Mouse (Mus musculus): Measurements from ENCODE around the gene Magi1. TPM values are rescaled to one million over a fixed set of nuclear protein-coding genes. Genes with fewer than 3 reads are reported as not detected.

Gene Magi1
- polyA plus RNA-seq, 1 experiment from 2014 or later, result 9.2 TPM

GRCm38 (mm10) chr6:94045180-94045579, 238.5 kb downstream of the Magi1 start:
- no peak overlapping the region for H3K4me3 ChIP-seq (ENCODE audit: low read depth, low read length)
- 75% methylated on average over 4 of the region's 4 CpGs for WGBS (ENCODE audit: insufficient replicate concordance)
- H3K9me3 ChIP-seq (replicated peaks; ENCODE audit: control insufficient read depth, low read length), result no peaks in the 10 kb centered on the region
- 0 out of 2 replicates have a peak, but pooled peaks cover 2% of the 10 kb centered on the region for H3K36me3 ChIP-seq (ENCODE audit: control insufficient read depth, insufficient read depth, low read length)
- no peaks in the 10 kb centered on the region for H3K27me3 ChIP-seq (ENCODE audit: control insufficient read depth, insufficient read depth, low read length)
- H3K9ac ChIP-seq (ENCODE audit: low read depth, low read length), result no peak overlapping the region
- H3K4me1 ChIP-seq (ENCODE audit: control insufficient read depth, insufficient read depth, low read length), result peaks cover 12% of the 10 kb centered on the region
- H3K4me2 ChIP-seq, result no peak overlapping the region
- H3K27ac ChIP-seq (ENCODE audit: low read depth, low read length), result no peak overlapping the region
- ATAC-seq (replicated peaks; ENCODE audit: insufficient number of reproducible peaks, low FRiP score, low TSS enrichment), result no peak

GRCm38 (mm10) chr6:94043461-94043860, 240.3 kb downstream of the Magi1 start:
- 80% methylated on average over 7 of the region's 7 CpGs for WGBS (ENCODE audit: insufficient replicate concordance)
- Histone ChIP-seq H3K9me3 (replicated peaks; ENCODE audit: control insufficient read depth, low read length) (0 out of 2 replicates have a peak, but pooled peaks cover 2% of the 10 kb centered on the region), H3K36me3 (ENCODE audit: control insufficient read depth, insufficient read depth, low read length) (0 out of 2 replicates have a peak, but pooled peaks cover 2% of the 10 kb centered on the region), H3K27me3 (ENCODE audit: control insufficient read depth, insufficient read depth, low read length) (no peaks in the 10 kb centered on the region), H3K9ac (ENCODE audit: low read depth, low read length) (no peak overlapping the region), H3K27ac (ENCODE audit: low read depth, low read length) (no peak overlapping the region), H3K4me3 (ENCODE audit: low read depth, low read length) (no peak overlapping the region), H3K4me1 (ENCODE audit: control insufficient read depth, insufficient read depth, low read length) (peaks cover 12% of the 10 kb centered on the region), H3K4me2 (no peak overlapping the region)
- ATAC-seq (replicated peaks; ENCODE audit: insufficient number of reproducible peaks, low FRiP score, low TSS enrichment), result no peak

GRCm38 (mm10) chr6:94040093-94040492, 243.6 kb downstream of the Magi1 start:
- Histone ChIP-seq H3K9me3 (replicated peaks; ENCODE audit: control insufficient read depth, low read length) (0 out of 2 replicates have a peak, but pooled peaks cover 2% of the 10 kb centered on the region), H3K9ac (ENCODE audit: low read depth, low read length) (no peak overlapping the region), H3K4me1 (ENCODE audit: control insufficient read depth, insufficient read depth, low read length) (peaks cover 9% of the 10 kb centered on the region), H3K4me3 (ENCODE audit: low read depth, low read length) (no peak overlapping the region), H3K36me3 (ENCODE audit: control insufficient read depth, insufficient read depth, low read length) (no peaks in the 10 kb centered on the region), H3K27ac (ENCODE audit: low read depth, low read length) (no peak overlapping the region), H3K27me3 (ENCODE audit: control insufficient read depth, insufficient read depth, low read length) (no peaks in the 10 kb centered on the region), H3K4me2 (no peak overlapping the region)
- no peak for ATAC-seq (replicated peaks; ENCODE audit: insufficient number of reproducible peaks, low FRiP score, low TSS enrichment)
- 54% methylated on average over 2 of the region's 2 CpGs for WGBS (ENCODE audit: insufficient replicate concordance)

- 88% methylated on average over 3 of the region's 3 CpGs for WGBS (ENCODE audit: insufficient replicate concordance)
Observed at GRCm38 (mm10) chr6:94038897-94039296, 244.8 kb downstream of the Magi1 start.

GRCm38 (mm10) chr6:94036554-94036953, 247.2 kb downstream of the Magi1 start:
- H3K36me3 ChIP-seq (ENCODE audit: control insufficient read depth, insufficient read depth, low read length), result no peaks in the 10 kb centered on the region
- H3K4me3 ChIP-seq (ENCODE audit: low read depth, low read length), result no peak overlapping the region
- no peak overlapping the region for H3K27ac ChIP-seq (ENCODE audit: low read depth, low read length)
- 69% methylated on average over 7 of the region's 7 CpGs for WGBS (ENCODE audit: insufficient replicate concordance)
- 0 out of 2 replicates have a peak, but pooled peaks cover 2% of the 10 kb centered on the region for H3K9me3 ChIP-seq (replicated peaks; ENCODE audit: control insufficient read depth, low read length)
- no peak for ATAC-seq (replicated peaks; ENCODE audit: insufficient number of reproducible peaks, low FRiP score, low TSS enrichment)
- H3K9ac ChIP-seq (ENCODE audit: low read depth, low read length), result no peak overlapping the region
- no peaks in the 10 kb centered on the region for H3K27me3 ChIP-seq (ENCODE audit: control insufficient read depth, insufficient read depth, low read length)
- H3K4me2 ChIP-seq, result no peak overlapping the region
- no peaks in the 10 kb centered on the region; the same call in 1 of the 2 replicates for H3K4me1 ChIP-seq (ENCODE audit: control insufficient read depth, insufficient read depth, low read length)

More at GRCm38 (mm10) chr6:94038897-94039296, 244.8 kb downstream of the Magi1 start:
- Histone ChIP-seq H3K9ac (ENCODE audit: low read depth, low read length) (no peak overlapping the region), H3K36me3 (ENCODE audit: control insufficient read depth, insufficient read depth, low read length) (no peaks in the 10 kb centered on the region), H3K27ac (ENCODE audit: low read depth, low read length) (no peak overlapping the region), H3K4me3 (ENCODE audit: low read depth, low read length) (no peak overlapping the region), H3K4me2 (no peak overlapping the region), H3K9me3 (replicated peaks; ENCODE audit: control insufficient read depth, low read length) (0 out of 2 replicates have a peak, but pooled peaks cover 2% of the 10 kb centered on the region), H3K27me3 (ENCODE audit: control insufficient read depth, insufficient read depth, low read length) (no peaks in the 10 kb centered on the region), H3K4me1 (ENCODE audit: control insufficient read depth, insufficient read depth, low read length) (peaks cover 9% of the 10 kb centered on the region)
- no peak for ATAC-seq (replicated peaks; ENCODE audit: insufficient number of reproducible peaks, low FRiP score, low TSS enrichment)

- H3K4me3 ChIP-seq (ENCODE audit: low read depth, low read length), result no peak overlapping the region
- H3K4me1 ChIP-seq (ENCODE audit: control insufficient read depth, insufficient read depth, low read length), result no peaks in the 10 kb centered on the region
- no peaks in the 10 kb centered on the region for H3K9me3 ChIP-seq (replicated peaks; ENCODE audit: control insufficient read depth, low read length)
- ATAC-seq (replicated peaks; ENCODE audit: insufficient number of reproducible peaks, low FRiP score, low TSS enrichment), result no peak
- WGBS (ENCODE audit: insufficient replicate concordance), result 90% methylated on average over 9 of the region's 9 CpGs
- 0 out of 2 replicates have a peak, but pooled peaks cover 2% of the 10 kb centered on the region for H3K36me3 ChIP-seq (ENCODE audit: control insufficient read depth, insufficient read depth, low read length)
- H3K4me2 ChIP-seq, result no peak overlapping the region
- no peaks in the 10 kb centered on the region for H3K27me3 ChIP-seq (ENCODE audit: control insufficient read depth, insufficient read depth, low read length)
- no peak overlapping the region for H3K27ac ChIP-seq (ENCODE audit: low read depth, low read length)
- H3K9ac ChIP-seq (ENCODE audit: low read depth, low read length), result no peak overlapping the region
Observed at GRCm38 (mm10) chr6:94026361-94026760, 257.4 kb downstream of the Magi1 start.

GRCm38 (mm10) chr6:94022437-94022836, 261.3 kb downstream of the Magi1 start:
- no peaks in the 10 kb centered on the region for H3K4me1 ChIP-seq (ENCODE audit: control insufficient read depth, insufficient read depth, low read length)
- H3K9ac ChIP-seq (ENCODE audit: low read depth, low read length), result no peak overlapping the region
- 58% methylated on average over 5 of the region's 5 CpGs for WGBS (ENCODE audit: insufficient replicate concordance)
- no peaks in the 10 kb centered on the region for H3K9me3 ChIP-seq (replicated peaks; ENCODE audit: control insufficient read depth, low read length)
- no peaks in the 10 kb centered on the region for H3K36me3 ChIP-seq (ENCODE audit: control insufficient read depth, insufficient read depth, low read length)
- H3K27me3 ChIP-seq (ENCODE audit: control insufficient read depth, insufficient read depth, low read length), result no peaks in the 10 kb centered on the region
- no peak for ATAC-seq (replicated peaks; ENCODE audit: insufficient number of reproducible peaks, low FRiP score, low TSS enrichment)
- H3K4me2 ChIP-seq, result no peak overlapping the region
- H3K4me3 ChIP-seq (ENCODE audit: low read depth, low read length), result no peak overlapping the region
- no peak overlapping the region for H3K27ac ChIP-seq (ENCODE audit: low read depth, low read length)

- H3K9ac ChIP-seq (ENCODE audit: low read depth, low read length), result no peak overlapping the region
- H3K36me3 ChIP-seq (ENCODE audit: control insufficient read depth, insufficient read depth, low read length), result no peaks in the 10 kb centered on the region
- H3K27me3 ChIP-seq (ENCODE audit: control insufficient read depth, insufficient read depth, low read length), result no peaks in the 10 kb centered on the region
- no peak overlapping the region for H3K27ac ChIP-seq (ENCODE audit: low read depth, low read length)
- no peaks in the 10 kb centered on the region for H3K4me1 ChIP-seq (ENCODE audit: control insufficient read depth, insufficient read depth, low read length)
- no peak overlapping the region for H3K4me3 ChIP-seq (ENCODE audit: low read depth, low read length)
- H3K4me2 ChIP-seq, result no peak overlapping the region
- ATAC-seq (replicated peaks; ENCODE audit: insufficient number of reproducible peaks, low FRiP score, low TSS enrichment), result no peak
- WGBS (ENCODE audit: insufficient replicate concordance), result 69% methylated on average over 8 of the region's 8 CpGs
- no peaks in the 10 kb centered on the region for H3K9me3 ChIP-seq (replicated peaks; ENCODE audit: control insufficient read depth, low read length)
Observed at GRCm38 (mm10) chr6:94021239-94021962, 262.3 kb downstream of the Magi1 start.

- WGBS (ENCODE audit: insufficient replicate concordance), result 72% methylated on average over 4 of the region's 4 CpGs
- no peak overlapping the region for H3K9ac ChIP-seq (ENCODE audit: low read depth, low read length)
- H3K27me3 ChIP-seq (ENCODE audit: control insufficient read depth, insufficient read depth, low read length), result no peaks in the 10 kb centered on the region
- H3K4me3 ChIP-seq (ENCODE audit: low read depth, low read length), result no peak overlapping the region
- no peaks in the 10 kb centered on the region for H3K36me3 ChIP-seq (ENCODE audit: control insufficient read depth, insufficient read depth, low read length)
- H3K9me3 ChIP-seq (replicated peaks; ENCODE audit: control insufficient read depth, low read length), result no peaks in the 10 kb centered on the region
- no peaks in the 10 kb centered on the region for H3K4me1 ChIP-seq (ENCODE audit: control insufficient read depth, insufficient read depth, low read length)
- no peak for ATAC-seq (replicated peaks; ENCODE audit: insufficient number of reproducible peaks, low FRiP score, low TSS enrichment)
- no peak overlapping the region for H3K4me2 ChIP-seq
- no peak overlapping the region for H3K27ac ChIP-seq (ENCODE audit: low read depth, low read length)
Observed at GRCm38 (mm10) chr6:94020566-94020965, 263.2 kb downstream of the Magi1 start.
